8 mouse cellular contexts compared by ENCODE assay signal in the genomic region with DNA sequence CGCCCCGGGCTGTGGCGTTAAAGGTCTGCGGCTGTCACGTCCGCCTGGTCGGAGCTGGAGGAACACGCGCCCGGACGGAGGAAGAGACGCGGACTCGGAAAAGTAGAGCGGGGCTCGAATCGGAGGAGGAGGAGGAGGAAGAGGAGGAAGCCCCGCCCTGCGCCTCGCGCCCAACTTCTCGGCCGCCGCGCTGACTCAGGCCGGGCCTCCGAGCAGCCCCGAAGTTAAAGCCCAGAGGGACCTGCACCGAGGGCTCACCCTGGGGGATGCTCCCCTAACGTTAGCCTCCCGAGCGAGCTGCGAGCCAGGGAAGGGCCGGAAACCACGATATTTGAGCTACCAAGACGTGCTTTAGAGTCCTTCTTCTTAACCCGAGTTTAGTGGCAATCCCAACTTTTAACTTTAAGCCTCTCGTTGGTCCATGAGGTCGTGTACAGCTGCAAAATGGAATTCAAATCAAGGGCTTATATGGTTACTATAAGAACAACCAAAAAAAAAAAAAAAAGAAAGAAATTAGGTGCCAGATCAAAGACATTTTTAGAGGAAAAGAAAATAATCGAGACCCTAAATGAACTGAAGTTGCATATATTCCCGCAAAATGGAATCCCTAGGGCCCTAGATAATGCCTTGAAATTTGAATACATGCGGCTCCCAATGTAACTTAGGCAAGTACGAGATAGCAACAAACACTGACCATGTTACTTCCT. TPM values are rescaled to one million over a fixed set of nuclear protein-coding genes. Genes with fewer than 3 reads are reported as not detected.
DNase-seq lines count a peak whose midpoint lies in the region; ATAC-seq lines count a peak whose summit lies in the region.

A gene (minus strand): TSS at position 121 of the 707 bp plus-strand sequence.

- H3K9me3 ChIP-seq in megakaryocyte, embryonic 14.5 days: no peaks in the 10 kb centered on the region

- peak; percentile 50 for ATAC-seq in inflammation-experienced regulatory T-cells, adult 6 months

- DNase-seq in adipocyte (ENCODE audit: low spot score): peak; percentile 74
- peak; percentile 86 for DNase-seq in embryo, embryonic 10.5 days (ENCODE audit: low spot score)
- peak; percentile 83 for DNase-seq in gastrocnemius, postnatal 25 days
- peak; percentile 50 to 86 for DNase-seq in left cerebral cortex, postnatal 10 days (ENCODE audit: extremely low spot score in 1 of 2, low spot score in 2 of 2)
- DNase-seq in right cerebral cortex, postnatal 36 days (ENCODE audit: low spot score in 2 of 2): peak; percentile 56 to 57
- peak; percentile 78 to 85 for DNase-seq in urinary bladder, postnatal 36 days (ENCODE audit: low spot score in 2 of 2)

- H3K27me3 ChIP-seq in megakaryocyte, embryonic 14.5 days (replicated peaks): no peaks in the 10 kb centered on the region

- peaks cover 46% of the 10 kb centered on the region for H3K4me1 ChIP-seq in megakaryocyte, embryonic 14.5 days

- peak within 1 kb of the TSS; percentile 93 for H3K4me3 ChIP-seq in megakaryocyte, embryonic 14.5 days (replicated peaks)

- H3K36me3 ChIP-seq in megakaryocyte, embryonic 14.5 days (replicated peaks; ENCODE audit: low read length): no peaks in the 10 kb centered on the region

- intact Hi-C loops in left cerebral cortex, postnatal 10 days (cut with DNase I): no loop called here

RNA-seq across cellular contexts. Expression of the gene that starts here (rescaled TPM):
- 100 to 1,000 TPM; 281 to 313 TPM for total RNA-seq in gastrocnemius, postnatal 25 days (2021)
- 10 to 100 TPM; 20.8 to 32.6 (median 31.2) TPM for polyA plus RNA-seq in inflammation-experienced regulatory T-cells, adult 6 months (2017; shearing (Covaris generic))
- total RNA-seq in left cerebral cortex, postnatal 10 days (2021): 100 to 1,000 TPM; 143 to 166 TPM
- polyA plus RNA-seq in megakaryocyte, embryonic 14.5 days (2012; ENCODE audit: insufficient read depth, low replicate concordance): 4.9 and 12.6 TPM in 2 replicates

Comparison
In these comparisons a context has a peak if more than half of its experiments do, and no peak if none do; other contexts are left out.
1. Peak in every context shown above with its lines: DNase-seq, ATAC-seq and H3K4me3 ChIP-seq.